Mouse (Mus musculus) ES-E14 (cell line): Measurements from ENCODE around the gene Castor2.

Experiments
- CHD2 ChIP-seq: IDR thresholded peaks from 2 replicates; pipeline ENCODE4 v1.6.1; 2014; ENCODE audit warnings: mild to moderate bottlenecking, low read depth, low read length, inconsistent platforms
- MAFK ChIP-seq: IDR thresholded peaks from 2 replicates; pipeline ENCODE4 v1.6.1; 2014; ENCODE audit warnings: mild to moderate bottlenecking, low read depth, low read length, inconsistent platforms; ENCODE audit not compliant: insufficient read depth
- ZC3H11A ChIP-seq: IDR thresholded peaks from 2 replicates; pipeline ENCODE4 v1.6.1; 2012; ENCODE audit warnings: low read depth, mild to moderate bottlenecking, inconsistent platforms, low read length, borderline replicate concordance

DNA sequence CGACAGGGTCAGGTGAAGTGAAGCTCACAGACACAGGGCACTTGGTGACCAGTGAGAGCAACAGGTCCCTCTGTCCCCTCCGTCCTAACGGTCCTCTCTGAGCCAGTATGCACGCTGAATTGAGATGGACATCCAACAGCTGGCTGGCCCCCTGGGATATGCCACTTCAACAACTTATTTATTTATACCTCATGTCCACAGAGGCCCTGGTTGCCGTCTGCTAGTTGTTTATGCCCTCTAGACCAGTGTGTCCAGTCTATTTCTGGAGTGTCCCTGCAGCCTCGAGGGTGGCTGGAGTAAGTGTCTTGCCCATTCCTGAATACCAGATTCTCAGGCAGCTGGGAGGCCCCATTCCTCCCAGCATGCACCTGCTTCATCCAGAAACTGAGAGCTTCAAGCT lies 24.3 kb downstream of the Castor2 start:
- no peak for TF ChIP-seq CHD2
- TF ChIP-seq ZC3H11A = no peak
- TF ChIP-seq MAFK = no peak
